Mouse (Mus musculus): ENCODE results near the gene Apoa1. TPM values are rescaled to one million over a fixed set of nuclear protein-coding genes. Genes with fewer than 3 reads are reported as not detected.

The Apoa1 gene
- polyA plus RNA-seq, 1 experiment from 2014 or later, result 20.1 TPM

DNA sequence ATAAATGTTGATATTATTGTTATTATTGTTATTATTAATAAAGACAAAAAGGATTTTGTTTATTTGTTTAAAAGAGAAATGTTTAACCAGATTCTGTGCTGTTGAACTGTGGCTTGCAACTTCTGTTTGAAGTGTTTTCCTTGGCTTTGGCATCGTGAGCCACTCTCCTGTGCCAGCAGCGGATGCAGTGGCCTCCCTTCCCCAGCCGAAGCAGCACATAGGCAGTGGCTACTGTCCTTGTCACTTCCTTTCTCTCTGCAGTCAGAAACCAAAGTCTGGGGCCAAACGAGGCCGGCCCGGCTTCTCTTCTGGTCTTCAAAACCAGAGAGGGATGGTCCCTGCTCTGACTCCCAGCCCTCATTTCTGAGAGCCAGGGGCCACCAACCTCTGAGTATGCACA, 5.3 kb upstream of the Apoa1 start:
- Histone ChIP-seq H3K4me3 (ENCODE audit: low read length) (no peak overlapping the region), H3K9me3 (replicated peaks; ENCODE audit: control insufficient read depth, low read length) (no peaks in the 10 kb centered on the region), H3K36me3 (ENCODE audit: control insufficient read depth, insufficient read depth) (peaks cover 27% of the 10 kb centered on the region), H3K9ac (ENCODE audit: low read length) (no peak overlapping the region), H3K27ac (ENCODE audit: low read length) (no peak overlapping the region), H3K4me1 (ENCODE audit: control insufficient read depth, insufficient read depth, low read length) (no peaks in the 10 kb centered on the region), H3K27me3 (ENCODE audit: control insufficient read depth, insufficient read depth, low read length) (no peaks in the 10 kb centered on the region), H3K4me2 (ENCODE audit: low read depth, low read length) (no peak overlapping the region)
- ATAC-seq (replicated peaks; ENCODE audit: extremely low read depth, insufficient read depth, low FRiP score), result no peak
- WGBS, result 85% methylated on average over 6 of the region's 6 CpGs

GRCm38 (mm10) chr9:46224101-46224500, 4.3 kb upstream of the Apoa1 start:
- no peak for ATAC-seq (replicated peaks; ENCODE audit: extremely low read depth, insufficient read depth, low FRiP score)
- H3K27me3 ChIP-seq (ENCODE audit: control insufficient read depth, insufficient read depth, low read length), result peaks cover 3% of the 10 kb centered on the region; the same call in 1 of the 2 replicates
- WGBS, result 84% methylated on average over 3 of the region's 3 CpGs
- no peaks in the 10 kb centered on the region for H3K4me1 ChIP-seq (ENCODE audit: control insufficient read depth, insufficient read depth, low read length)
- peaks cover 27% of the 10 kb centered on the region for H3K36me3 ChIP-seq (ENCODE audit: control insufficient read depth, insufficient read depth)
- no peak overlapping the region for H3K9ac ChIP-seq (ENCODE audit: low read length)
- H3K4me3 ChIP-seq (ENCODE audit: low read length), result no peak overlapping the region
- no peak overlapping the region for H3K4me2 ChIP-seq (ENCODE audit: low read depth, low read length)
- H3K9me3 ChIP-seq (replicated peaks; ENCODE audit: control insufficient read depth, low read length), result no peaks in the 10 kb centered on the region
- no peak overlapping the region for H3K27ac ChIP-seq (ENCODE audit: low read length)

DNA sequence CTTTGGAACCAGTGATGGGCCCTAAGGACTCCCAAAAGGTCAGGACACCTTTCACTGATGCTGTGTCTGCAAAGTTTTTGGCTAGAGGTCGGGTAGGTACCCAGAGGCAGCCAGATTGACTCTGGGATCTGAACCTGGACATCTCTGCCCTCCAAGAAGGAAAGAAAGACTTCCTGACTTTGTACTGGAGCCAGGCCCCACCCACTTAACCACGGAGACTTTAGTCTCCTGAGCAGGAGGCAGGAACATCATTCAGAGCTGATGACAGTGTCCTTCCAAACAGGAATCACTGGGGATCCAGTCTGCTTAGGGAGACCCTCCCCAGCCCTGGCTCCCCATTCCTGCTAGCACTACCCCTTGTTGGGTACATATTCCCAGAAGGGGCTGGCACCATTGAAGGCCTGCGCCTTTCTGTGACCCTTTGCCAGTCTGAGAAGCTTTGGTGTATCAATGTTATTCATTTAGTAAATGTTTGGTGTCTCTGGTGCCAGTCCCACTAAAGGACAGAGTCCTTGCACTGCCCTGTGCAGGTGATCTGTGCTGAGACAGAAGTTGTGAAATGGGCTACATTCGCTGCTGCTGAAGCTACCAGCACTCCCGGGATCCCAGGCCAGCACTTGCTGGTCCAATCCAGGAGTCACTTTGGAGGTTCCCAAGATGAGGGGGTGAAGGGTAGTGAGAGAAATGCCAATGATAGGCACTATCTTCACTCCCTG, 3.3 kb upstream of the Apoa1 start:
- no peak for ATAC-seq (replicated peaks; ENCODE audit: extremely low read depth, insufficient read depth, low FRiP score)
- H3K27ac ChIP-seq (ENCODE audit: low read length), result no peak overlapping the region
- H3K9me3 ChIP-seq (replicated peaks; ENCODE audit: control insufficient read depth, low read length), result no peaks in the 10 kb centered on the region
- no peak overlapping the region for H3K9ac ChIP-seq (ENCODE audit: low read length)
- H3K4me1 ChIP-seq (ENCODE audit: control insufficient read depth, insufficient read depth, low read length), result peaks cover 3% of the 10 kb centered on the region; the same call in 1 of the 2 replicates
- H3K36me3 ChIP-seq (ENCODE audit: control insufficient read depth, insufficient read depth), result peaks cover 22% of the 10 kb centered on the region
- H3K4me3 ChIP-seq (ENCODE audit: low read length), result no peak overlapping the region
- H3K27me3 ChIP-seq (ENCODE audit: control insufficient read depth, insufficient read depth, low read length), result peaks cover 3% of the 10 kb centered on the region; the same call in 1 of the 2 replicates
- H3K4me2 ChIP-seq (ENCODE audit: low read depth, low read length), result no peak overlapping the region
- 60% methylated on average over 5 of the region's 5 CpGs for WGBS

DNA sequence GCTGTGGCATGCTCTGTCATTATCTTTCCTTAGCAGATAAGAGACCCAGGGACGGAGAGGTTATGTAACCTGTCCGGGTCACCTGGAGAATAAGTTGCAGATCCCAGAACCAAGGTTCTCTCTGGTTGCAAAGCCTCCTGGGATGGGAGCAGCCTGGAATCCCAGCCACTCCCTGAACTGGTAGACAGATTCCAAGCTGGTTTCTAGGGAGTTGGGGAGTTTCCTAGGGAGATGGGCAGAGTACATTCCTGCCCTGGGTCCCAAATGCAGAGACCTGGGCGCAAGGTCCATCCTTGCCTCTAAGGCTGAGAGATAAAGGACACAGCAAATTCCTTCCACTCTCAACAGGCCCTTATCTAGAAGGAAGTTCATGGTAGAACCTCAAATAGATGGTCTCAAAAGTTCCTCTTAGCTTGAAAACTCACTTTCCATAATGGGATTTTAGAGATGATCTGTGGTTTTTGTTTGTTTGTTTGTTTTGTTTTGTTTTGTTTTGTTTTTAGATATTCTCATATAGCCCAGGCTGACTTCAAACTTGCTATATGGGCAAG, 1.2 kb upstream of the Apoa1 start:
- 56% methylated on average over 3 of the region's 3 CpGs for WGBS
- Histone ChIP-seq H3K4me2 (ENCODE audit: low read depth, low read length) (no peak overlapping the region), H3K4me1 (ENCODE audit: control insufficient read depth, insufficient read depth, low read length) (peaks cover 6% of the 10 kb centered on the region), H3K27me3 (ENCODE audit: control insufficient read depth, insufficient read depth, low read length) (peaks cover 3% of the 10 kb centered on the region; the same call in 1 of the 2 replicates), H3K9me3 (replicated peaks; ENCODE audit: control insufficient read depth, low read length) (no peaks in the 10 kb centered on the region), H3K36me3 (ENCODE audit: control insufficient read depth, insufficient read depth) (0 out of 2 replicates have a peak, but pooled peaks cover 4% of the 10 kb centered on the region), H3K4me3 (ENCODE audit: low read length) (no peak overlapping the region), H3K9ac (ENCODE audit: low read length) (no peak overlapping the region), H3K27ac (ENCODE audit: low read length) (no peak overlapping the region)
- ATAC-seq (replicated peaks; ENCODE audit: extremely low read depth, insufficient read depth, low FRiP score), result no peak

DNA sequence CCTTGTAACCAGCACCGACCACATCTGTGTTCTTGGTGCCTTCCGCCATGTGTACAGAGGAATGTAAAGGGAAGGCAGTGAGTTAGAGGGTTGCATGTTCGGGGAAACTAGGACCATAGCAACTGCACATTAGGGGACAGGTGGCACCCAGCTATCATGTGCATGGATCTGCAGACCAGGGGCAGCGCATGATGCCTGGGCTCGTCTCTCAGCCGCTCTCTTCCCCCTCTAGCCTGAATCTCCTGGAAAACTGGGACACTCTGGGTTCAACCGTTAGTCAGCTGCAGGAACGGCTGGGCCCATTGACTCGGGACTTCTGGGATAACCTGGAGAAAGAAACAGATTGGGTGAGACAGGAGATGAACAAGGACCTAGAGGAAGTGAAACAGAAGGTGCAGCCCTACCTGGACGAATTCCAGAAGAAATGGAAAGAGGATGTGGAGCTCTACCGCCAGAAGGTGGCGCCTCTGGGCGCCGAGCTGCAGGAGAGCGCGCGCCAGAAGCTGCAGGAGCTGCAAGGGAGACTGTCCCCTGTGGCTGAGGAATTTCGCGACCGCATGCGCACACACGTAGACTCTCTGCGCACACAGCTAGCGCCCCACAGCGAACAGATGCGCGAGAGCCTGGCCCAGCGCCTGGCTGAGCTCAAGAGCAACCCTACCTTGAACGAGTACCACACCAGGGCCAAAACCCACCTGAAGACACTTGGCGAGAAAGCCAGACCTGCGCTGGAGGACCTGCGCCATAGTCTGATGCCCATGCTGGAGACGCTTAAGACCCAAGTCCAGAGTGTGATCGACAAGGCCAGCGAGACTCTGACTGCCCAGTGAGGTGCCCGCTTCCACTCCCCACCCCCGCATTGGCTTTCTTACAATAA, 1.4 kb downstream of the Apoa1 start:
- Histone ChIP-seq H3K4me1 (ENCODE audit: control insufficient read depth, insufficient read depth, low read length) (peaks cover 6% of the 10 kb centered on the region), H3K4me2 (ENCODE audit: low read depth, low read length) (peak overlapping the region; percentile 83), H3K36me3 (ENCODE audit: control insufficient read depth, insufficient read depth) (no peaks in the 10 kb centered on the region), H3K27ac (ENCODE audit: low read length) (no peak overlapping the region), H3K27me3 (ENCODE audit: control insufficient read depth, insufficient read depth, low read length) (peaks cover 3% of the 10 kb centered on the region; the same call in 1 of the 2 replicates), H3K9me3 (replicated peaks; ENCODE audit: control insufficient read depth, low read length) (no peaks in the 10 kb centered on the region), H3K4me3 (ENCODE audit: low read length) (peak overlapping the region; percentile 51), H3K9ac (ENCODE audit: low read length) (peak overlapping the region; percentile 60)
- WGBS, result 15% methylated on average over 37 of the region's 37 CpGs
- ATAC-seq (replicated peaks; ENCODE audit: extremely low read depth, insufficient read depth, low FRiP score), result peak; percentile 86

GRCm38 (mm10) chr9:46230450-46230975, 2.1 kb downstream of the Apoa1 start:
- H3K36me3 ChIP-seq (ENCODE audit: control insufficient read depth, insufficient read depth), result no peaks in the 10 kb centered on the region
- 25% methylated on average over 13 of the region's 13 CpGs for WGBS
- H3K27me3 ChIP-seq (ENCODE audit: control insufficient read depth, insufficient read depth, low read length), result peaks cover 3% of the 10 kb centered on the region; the same call in 1 of the 2 replicates
- peaks cover 6% of the 10 kb centered on the region for H3K4me1 ChIP-seq (ENCODE audit: control insufficient read depth, insufficient read depth, low read length)
- H3K4me3 ChIP-seq (ENCODE audit: low read length), result peak overlapping the region; percentile 51
- no peak for ATAC-seq (replicated peaks; ENCODE audit: extremely low read depth, insufficient read depth, low FRiP score)
- H3K9ac ChIP-seq (ENCODE audit: low read length), result peak overlapping the region; percentile 60
- H3K9me3 ChIP-seq (replicated peaks; ENCODE audit: control insufficient read depth, low read length), result no peaks in the 10 kb centered on the region
- peak overlapping the region; percentile 83 for H3K4me2 ChIP-seq (ENCODE audit: low read depth, low read length)
- no peak overlapping the region for H3K27ac ChIP-seq (ENCODE audit: low read length)

DNA sequence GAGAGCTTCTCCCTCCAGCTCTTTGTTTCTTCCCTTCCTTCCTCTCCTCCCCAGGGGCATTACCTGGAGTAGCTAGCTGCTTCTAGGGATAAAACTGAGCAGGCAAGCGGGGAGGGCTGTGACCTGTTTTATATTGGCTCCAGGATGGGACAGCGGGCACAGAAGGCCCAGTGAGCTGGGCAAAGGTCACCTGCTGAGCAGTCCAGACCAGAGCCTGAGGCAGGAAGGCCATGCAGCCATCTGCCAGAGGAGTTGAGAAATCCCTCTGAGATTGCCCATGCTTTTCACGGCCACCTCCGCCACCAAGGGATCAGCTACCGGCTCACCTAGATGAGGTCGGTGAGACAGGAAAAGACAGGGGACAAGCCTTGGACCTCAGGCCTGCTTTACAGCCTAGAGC, 6.8 kb downstream of the Apoa1 start:
- peaks cover 3% of the 10 kb centered on the region; the same call in 1 of the 2 replicates for H3K4me1 ChIP-seq (ENCODE audit: control insufficient read depth, insufficient read depth, low read length)

DNA sequence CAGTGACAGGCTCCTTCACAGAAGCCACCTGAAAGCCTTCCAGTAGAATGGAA, 7.0 kb downstream of the Apoa1 start, which contains the start of gene Apoc3:
TSS of gene Apoc3 (minus strand) at position 41 of the 53 bp plus-strand sequence.
- H3K4me2 ChIP-seq (ENCODE audit: low read depth, low read length), result no peak within 1 kb of the TSS
- no peaks in the 10 kb centered on the region for H3K27me3 ChIP-seq (ENCODE audit: control insufficient read depth, insufficient read depth, low read length)
- H3K27ac ChIP-seq (ENCODE audit: low read length), result no peak within 1 kb of the TSS
- peaks cover under 1% of the 10 kb centered on the region; the same call in 1 of the 2 replicates for H3K4me1 ChIP-seq (ENCODE audit: control insufficient read depth, insufficient read depth, low read length)
- no peak within 1 kb of the TSS for H3K4me3 ChIP-seq (ENCODE audit: low read length)
- no peaks in the 10 kb centered on the region for H3K9me3 ChIP-seq (replicated peaks; ENCODE audit: control insufficient read depth, low read length)
- H3K36me3 ChIP-seq (ENCODE audit: control insufficient read depth, insufficient read depth), result no peaks in the 10 kb centered on the region
- no peak within 1 kb of the TSS for H3K9ac ChIP-seq (ENCODE audit: low read length)
- ATAC-seq (replicated peaks; ENCODE audit: extremely low read depth, insufficient read depth, low FRiP score), result no peak

More for the DNA sequence above, 6.8 kb downstream of the Apoa1 start:
- H3K4me3 ChIP-seq (ENCODE audit: low read length), result no peak overlapping the region
- ATAC-seq (replicated peaks; ENCODE audit: extremely low read depth, insufficient read depth, low FRiP score), result no peak
- no peaks in the 10 kb centered on the region for H3K9me3 ChIP-seq (replicated peaks; ENCODE audit: control insufficient read depth, low read length)
- H3K27ac ChIP-seq (ENCODE audit: low read length), result no peak overlapping the region
- H3K27me3 ChIP-seq (ENCODE audit: control insufficient read depth, insufficient read depth, low read length), result no peaks in the 10 kb centered on the region
- H3K4me2 ChIP-seq (ENCODE audit: low read depth, low read length), result no peak overlapping the region
- no peak overlapping the region for H3K9ac ChIP-seq (ENCODE audit: low read length)
- WGBS, result 83% methylated on average over 6 of the region's 6 CpGs
- H3K36me3 ChIP-seq (ENCODE audit: control insufficient read depth, insufficient read depth), result no peaks in the 10 kb centered on the region

- no peaks in the 10 kb centered on the region for H3K36me3 ChIP-seq (ENCODE audit: control insufficient read depth, insufficient read depth)
- no peaks in the 10 kb centered on the region for H3K9me3 ChIP-seq (replicated peaks; ENCODE audit: control insufficient read depth, low read length)
- no peak overlapping the region for H3K9ac ChIP-seq (ENCODE audit: low read length)
- no peak overlapping the region for H3K4me2 ChIP-seq (ENCODE audit: low read depth, low read length)
- H3K4me1 ChIP-seq (ENCODE audit: control insufficient read depth, insufficient read depth, low read length), result no peaks in the 10 kb centered on the region
- 51% methylated on average over 4 of the region's 4 CpGs for WGBS
- ATAC-seq (replicated peaks; ENCODE audit: extremely low read depth, insufficient read depth, low FRiP score), result no peak
- no peaks in the 10 kb centered on the region for H3K27me3 ChIP-seq (ENCODE audit: control insufficient read depth, insufficient read depth, low read length)
- no peak overlapping the region for H3K4me3 ChIP-seq (ENCODE audit: low read length)
- no peak overlapping the region for H3K27ac ChIP-seq (ENCODE audit: low read length)
Measured at GRCm38 (mm10) chr9:46235649-46236048, 7.3 kb downstream of the Apoa1 start.
